Mouse (Mus musculus): Measurements from ENCODE around the gene Wdr83os. TPM values are rescaled to one million over a fixed set of nuclear protein-coding genes. Genes with fewer than 3 reads are reported as not detected.
A peak's percentile ranks its signal among the peaks of the same experiment; 100 is the strongest.
"Not testable (repeated sequence)": the region's sequence is repeated elsewhere in the genome, so short reads cannot be mapped to it uniquely, and the experiment has no call there.

Gene Wdr83os
- polyA plus RNA-seq, 1 experiment from 2014 or later, result 136 TPM

- H3K4me2 ChIP-seq (replicated peaks), result no peak overlapping the region
Observed at GRCm38 (mm10) chr8:85095566-85095965, 15.0 kb downstream of the Wdr83os start.

DNA sequence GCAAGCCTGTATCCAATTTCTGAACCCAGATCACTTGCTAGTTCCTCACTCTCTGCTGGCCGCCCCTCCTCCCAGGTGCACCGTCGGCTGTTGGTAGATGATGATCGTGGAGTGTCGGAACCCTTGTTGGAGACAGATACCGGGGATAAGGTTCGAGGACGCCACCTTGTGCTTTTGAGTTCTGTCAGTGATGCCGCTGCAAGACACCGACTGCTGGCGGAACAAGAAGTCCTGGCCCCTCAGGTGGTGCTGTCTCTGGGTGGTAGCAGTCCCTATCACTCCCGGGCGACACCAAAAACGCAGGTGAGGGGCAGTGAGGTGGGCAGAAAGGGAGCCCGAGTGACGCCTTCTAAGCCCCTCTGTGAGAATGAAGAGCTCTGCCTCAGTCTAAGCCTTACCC is 15.7 kb downstream of the Wdr83os start:
- no peaks in the 10 kb centered on the region for H3K4me1 ChIP-seq (replicated peaks; ENCODE audit: control insufficient read depth, insufficient read depth, low read length)
- no peak overlapping the region for H3K4me3 ChIP-seq (replicated peaks; ENCODE audit: low read length)
- H3K4me2 ChIP-seq (replicated peaks), result no peak overlapping the region
- H3K27me3 ChIP-seq (ENCODE audit: control insufficient read depth, insufficient read depth, low read length), result no peaks in the 10 kb centered on the region
- no peak for DNase-seq (ENCODE audit: low spot score)
- H3K36me3 ChIP-seq (replicated peaks; ENCODE audit: control insufficient read depth, insufficient read depth), result peaks cover 52% of the 10 kb centered on the region
- H3K9me3 ChIP-seq (ENCODE audit: control insufficient read depth, low read length), result no peaks in the 10 kb centered on the region
- no peak for ATAC-seq (ENCODE audit: low FRiP score)
- H3K27ac ChIP-seq, result no peak overlapping the region
- H3K9ac ChIP-seq, result no peak overlapping the region
- WGBS, result 96% methylated on average over 16 of the region's 16 CpGs

More at GRCm38 (mm10) chr8:85095566-85095965, 15.0 kb downstream of the Wdr83os start:
- DNase-seq (ENCODE audit: low spot score), result no peak
- no peak overlapping the region for H3K4me3 ChIP-seq (replicated peaks; ENCODE audit: low read length)
- 97% methylated on average over 7 of the region's 7 CpGs for WGBS
- H3K9me3 ChIP-seq (ENCODE audit: control insufficient read depth, low read length), result no peaks in the 10 kb centered on the region
- no peak overlapping the region for H3K27ac ChIP-seq
- H3K4me1 ChIP-seq (replicated peaks; ENCODE audit: control insufficient read depth, insufficient read depth, low read length), result no peaks in the 10 kb centered on the region
- no peaks in the 10 kb centered on the region for H3K27me3 ChIP-seq (ENCODE audit: control insufficient read depth, insufficient read depth, low read length)
- no peak for ATAC-seq (ENCODE audit: low FRiP score)
- H3K9ac ChIP-seq, result no peak overlapping the region
- H3K36me3 ChIP-seq (replicated peaks; ENCODE audit: control insufficient read depth, insufficient read depth), result peaks cover 52% of the 10 kb centered on the region

GRCm38 (mm10) chr8:85096850-85097249 is 16.3 kb downstream of the Wdr83os start:
- DNase-seq (ENCODE audit: low spot score) (no peak), ATAC-seq (ENCODE audit: low FRiP score) (no peak)
- Histone ChIP-seq H3K36me3 (replicated peaks; ENCODE audit: control insufficient read depth, insufficient read depth) (peaks cover 52% of the 10 kb centered on the region), H3K27me3 (ENCODE audit: control insufficient read depth, insufficient read depth, low read length) (no peaks in the 10 kb centered on the region), H3K4me1 (replicated peaks; ENCODE audit: control insufficient read depth, insufficient read depth, low read length) (no peaks in the 10 kb centered on the region), H3K9ac (no peak overlapping the region), H3K4me2 (replicated peaks) (no peak overlapping the region), H3K9me3 (ENCODE audit: control insufficient read depth, low read length) (no peaks in the 10 kb centered on the region), H3K27ac (no peak overlapping the region), H3K4me3 (replicated peaks; ENCODE audit: low read length) (no peak overlapping the region)
- WGBS, result 92% methylated on average over 4 of the region's 4 CpGs

GRCm38 (mm10) chr8:85100076-85100665 is 19.6 kb downstream of the Wdr83os start:
- no peak overlapping the region for H3K4me3 ChIP-seq (replicated peaks; ENCODE audit: low read length)
- no peak overlapping the region for H3K4me2 ChIP-seq (replicated peaks)
- H3K9me3 ChIP-seq (ENCODE audit: control insufficient read depth, low read length), result no peaks in the 10 kb centered on the region
- WGBS, result 93% methylated on average over 4 of the region's 4 CpGs
- DNase-seq (ENCODE audit: low spot score) (no peak), ATAC-seq (ENCODE audit: low FRiP score) (no peak)
- H3K27ac ChIP-seq, result no peak overlapping the region
- no peaks in the 10 kb centered on the region for H3K27me3 ChIP-seq (ENCODE audit: control insufficient read depth, insufficient read depth, low read length)
- H3K36me3 ChIP-seq (replicated peaks; ENCODE audit: control insufficient read depth, insufficient read depth), result peaks cover 38% of the 10 kb centered on the region
- no peak overlapping the region for H3K9ac ChIP-seq
- no peaks in the 10 kb centered on the region for H3K4me1 ChIP-seq (replicated peaks; ENCODE audit: control insufficient read depth, insufficient read depth, low read length)

- Histone ChIP-seq H3K27me3 (ENCODE audit: control insufficient read depth, insufficient read depth, low read length) (no peaks in the 10 kb centered on the region), H3K9ac (no peak overlapping the region)
- 96% methylated on average over 10 of the region's 10 CpGs for WGBS
Observed at GRCm38 (mm10) chr8:85113241-85113640, 32.7 kb downstream of the Wdr83os start.

DNA sequence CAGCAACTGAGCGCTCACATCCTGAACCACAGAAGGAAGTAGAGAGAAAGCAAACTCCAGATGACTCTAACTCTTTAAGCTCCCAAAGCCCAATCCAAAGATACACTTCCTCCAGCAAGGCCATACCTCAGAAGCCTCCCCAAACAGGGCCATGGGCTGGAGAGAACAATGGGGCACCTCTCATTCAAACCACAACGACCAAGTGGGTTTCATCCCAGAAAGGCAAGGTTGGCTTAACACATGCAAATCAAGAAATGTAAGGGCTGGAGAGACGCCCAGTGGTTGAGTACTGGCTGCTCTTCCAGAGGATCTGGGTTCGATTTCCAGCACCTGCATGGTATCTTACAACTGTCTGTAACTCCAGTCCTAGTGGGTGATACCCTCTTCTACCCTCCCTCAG is 35.0 kb downstream of the Wdr83os start:
- no peak overlapping the region for H3K4me3 ChIP-seq (replicated peaks; ENCODE audit: low read length)
- 75% methylated on average over 4 of the region's 4 CpGs for WGBS
- H3K27ac ChIP-seq, result no peak overlapping the region
- H3K4me2 ChIP-seq (replicated peaks), result no peak overlapping the region
- peaks cover 15% of the 10 kb centered on the region for H3K36me3 ChIP-seq (replicated peaks; ENCODE audit: control insufficient read depth, insufficient read depth)
- H3K4me1 ChIP-seq (replicated peaks; ENCODE audit: control insufficient read depth, insufficient read depth, low read length), result 0 out of 2 replicates have a peak, but pooled peaks cover 3% of the 10 kb centered on the region
- H3K9ac ChIP-seq, result no peak overlapping the region
- H3K27me3 ChIP-seq (ENCODE audit: control insufficient read depth, insufficient read depth, low read length), result no peaks in the 10 kb centered on the region
- H3K9me3 ChIP-seq (ENCODE audit: control insufficient read depth, low read length), result no peaks in the 10 kb centered on the region
- no peak for ATAC-seq (ENCODE audit: low FRiP score)
- no peak for DNase-seq (ENCODE audit: low spot score)

More at GRCm38 (mm10) chr8:85113241-85113640, 32.7 kb downstream of the Wdr83os start:
- Histone ChIP-seq H3K36me3 (replicated peaks; ENCODE audit: control insufficient read depth, insufficient read depth) (peaks cover 30% of the 10 kb centered on the region), H3K27ac (no peak overlapping the region), H3K9me3 (ENCODE audit: control insufficient read depth, low read length) (no peaks in the 10 kb centered on the region), H3K4me1 (replicated peaks; ENCODE audit: control insufficient read depth, insufficient read depth, low read length) (no peaks in the 10 kb centered on the region), H3K4me3 (replicated peaks; ENCODE audit: low read length) (no peak overlapping the region), H3K4me2 (replicated peaks) (no peak overlapping the region)
- DNase-seq (ENCODE audit: low spot score) (no peak), ATAC-seq (ENCODE audit: low FRiP score) (no peak)

DNA sequence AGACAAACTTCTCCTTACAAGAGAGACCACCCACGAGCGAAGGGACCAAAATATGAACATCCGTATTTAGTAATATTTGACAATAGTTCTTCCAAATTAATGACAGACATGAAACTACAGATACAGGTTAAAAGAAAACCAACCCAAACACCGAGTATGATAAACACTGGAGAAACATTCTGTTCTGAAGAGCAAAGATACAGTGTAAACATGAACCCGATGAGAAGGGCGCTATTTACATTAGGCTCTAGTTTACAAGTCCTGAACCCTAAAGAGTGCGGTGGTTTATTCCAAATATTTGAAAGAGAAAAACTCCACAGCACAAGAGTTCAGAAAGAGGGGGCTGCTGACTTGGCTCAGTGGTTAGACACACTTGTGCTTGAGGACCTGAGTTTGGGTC is 36.4 kb downstream of the Wdr83os start:
- no peak for ATAC-seq (ENCODE audit: low FRiP score)
- WGBS, result 95% methylated on average over 7 of the region's 7 CpGs
- DNase-seq (ENCODE audit: low spot score), result no peak
- no peak overlapping the region for H3K27ac ChIP-seq
- 0 out of 2 replicates have a peak, but pooled peaks cover 3% of the 10 kb centered on the region for H3K4me1 ChIP-seq (replicated peaks; ENCODE audit: control insufficient read depth, insufficient read depth, low read length)
- H3K4me2 ChIP-seq (replicated peaks), result no peak overlapping the region
- no peaks in the 10 kb centered on the region; the same call in 1 of the 2 replicates for H3K36me3 ChIP-seq (replicated peaks; ENCODE audit: control insufficient read depth, insufficient read depth)
- no peak overlapping the region for H3K4me3 ChIP-seq (replicated peaks; ENCODE audit: low read length)
- no peak overlapping the region for H3K9ac ChIP-seq
- no peaks in the 10 kb centered on the region for H3K9me3 ChIP-seq (ENCODE audit: control insufficient read depth, low read length)
- H3K27me3 ChIP-seq (ENCODE audit: control insufficient read depth, insufficient read depth, low read length), result no peaks in the 10 kb centered on the region

GRCm38 (mm10) chr8:85119052-85119981 is 38.8 kb downstream of the Wdr83os start:
- H3K27ac ChIP-seq, result peak overlapping the region; percentile 48
- H3K9ac ChIP-seq, result peak overlapping the region; percentile 76
- H3K4me1 ChIP-seq (replicated peaks; ENCODE audit: control insufficient read depth, insufficient read depth, low read length), result 0 out of 2 replicates have a peak, but pooled peaks cover 3% of the 10 kb centered on the region
- ATAC-seq (ENCODE audit: low FRiP score), result peak; percentile 86
- H3K9me3 ChIP-seq (ENCODE audit: control insufficient read depth, low read length), result no peaks in the 10 kb centered on the region
- 8% methylated on average over 37 of the region's 37 CpGs for WGBS
- DNase-seq (ENCODE audit: low spot score), result peak; percentile 84
- no peaks in the 10 kb centered on the region for H3K36me3 ChIP-seq (replicated peaks; ENCODE audit: control insufficient read depth, insufficient read depth)
- H3K27me3 ChIP-seq (ENCODE audit: control insufficient read depth, insufficient read depth, low read length), result no peaks in the 10 kb centered on the region
- H3K4me2 ChIP-seq (replicated peaks), result peak overlapping the region; percentile 70
- H3K4me3 ChIP-seq (replicated peaks; ENCODE audit: low read length), result peak overlapping the region; percentile 57

- not testable (repeated sequence) for H3K4me3 ChIP-seq (replicated peaks; ENCODE audit: low read length); H3K4me2 ChIP-seq (replicated peaks); H3K9me3 ChIP-seq (ENCODE audit: control insufficient read depth, low read length); H3K27me3 ChIP-seq (ENCODE audit: control insufficient read depth, insufficient read depth, low read length); H3K36me3 ChIP-seq (replicated peaks; ENCODE audit: control insufficient read depth, insufficient read depth); DNase-seq (ENCODE audit: low spot score); H3K27ac ChIP-seq; ATAC-seq (ENCODE audit: low FRiP score); H3K9ac ChIP-seq; H3K4me1 ChIP-seq (replicated peaks; ENCODE audit: control insufficient read depth, insufficient read depth, low read length)
- 83% methylated on average over 5 of the region's 5 CpGs for WGBS
Observed at GRCm38 (mm10) chr8:85120251-85120650, 39.7 kb downstream of the Wdr83os start.

Data from hindbrain, embryonic 14.5 days (tissue).